Mouse (Mus musculus): ENCODE results near the gene Ntm. TPM values are rescaled to one million over a fixed set of nuclear protein-coding genes. Genes with fewer than 3 reads are reported as not detected.

Ntm gene
- total RNA-seq, 4 experiments from 2014 or later: 239 to 270 (median 257) TPM

DNA sequence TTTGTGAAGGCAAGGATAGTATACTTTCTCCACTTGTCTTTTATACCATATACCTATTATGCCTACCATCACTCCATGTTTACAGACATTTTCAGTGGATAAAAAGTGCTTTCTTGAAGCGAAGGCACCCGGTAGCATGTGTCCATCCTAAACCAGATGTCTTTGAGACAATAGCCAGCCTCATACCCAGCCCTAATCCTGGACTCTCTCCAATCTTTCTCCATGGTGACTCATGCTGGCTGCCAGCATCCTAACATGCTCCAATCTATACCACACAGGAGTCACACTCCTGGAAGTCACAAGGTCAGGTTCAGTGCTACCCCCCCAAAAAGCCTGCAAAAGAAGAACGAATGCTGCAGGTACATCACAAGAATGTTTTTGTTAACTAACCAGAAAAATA, 765.9 kb downstream of the Ntm start:
- no peak for DNase-seq (ENCODE audit: low spot score in 2 of 2)

DNA sequence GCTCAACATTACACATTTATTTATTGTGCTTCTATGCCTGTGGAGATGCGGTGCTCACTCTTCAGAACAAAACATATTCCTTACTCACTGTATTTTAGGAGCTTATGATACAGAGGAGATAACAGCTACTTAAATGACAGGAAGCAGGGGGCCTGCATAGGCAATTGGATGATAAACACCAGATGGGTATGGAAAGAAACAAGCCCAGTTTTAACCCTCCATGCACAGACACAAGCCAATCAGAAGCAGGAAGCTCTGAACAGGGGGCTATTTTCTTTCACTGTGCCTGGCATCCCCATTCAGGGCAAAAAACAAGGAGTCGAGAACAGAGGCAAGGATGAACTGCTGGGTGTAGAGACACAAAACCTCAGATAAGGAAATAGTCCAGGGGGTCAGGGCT, 768.7 kb downstream of the Ntm start:
- DNase-seq (ENCODE audit: low spot score in 2 of 2): no peak

DNA sequence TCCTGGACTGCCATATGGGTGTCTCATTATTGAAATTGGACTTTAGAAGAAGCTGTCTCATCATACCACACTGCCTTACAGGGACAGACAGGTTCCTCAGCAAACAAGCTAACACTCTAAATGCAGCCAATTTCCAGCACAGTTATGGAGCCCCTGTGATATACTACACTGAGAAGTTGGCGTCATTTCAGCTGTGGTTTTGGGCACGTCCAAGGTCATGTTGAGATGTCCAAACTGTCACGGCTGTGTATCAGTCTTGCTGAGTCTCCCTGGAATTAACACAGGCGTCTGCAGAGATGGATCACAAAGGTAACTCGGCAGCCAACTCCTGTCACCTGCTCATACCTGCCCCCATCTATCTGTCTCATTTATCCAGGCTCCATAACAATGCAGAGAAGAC, 779.9 kb downstream of the Ntm start:
- DNase-seq (ENCODE audit: low spot score in 2 of 2): no peak

DNA sequence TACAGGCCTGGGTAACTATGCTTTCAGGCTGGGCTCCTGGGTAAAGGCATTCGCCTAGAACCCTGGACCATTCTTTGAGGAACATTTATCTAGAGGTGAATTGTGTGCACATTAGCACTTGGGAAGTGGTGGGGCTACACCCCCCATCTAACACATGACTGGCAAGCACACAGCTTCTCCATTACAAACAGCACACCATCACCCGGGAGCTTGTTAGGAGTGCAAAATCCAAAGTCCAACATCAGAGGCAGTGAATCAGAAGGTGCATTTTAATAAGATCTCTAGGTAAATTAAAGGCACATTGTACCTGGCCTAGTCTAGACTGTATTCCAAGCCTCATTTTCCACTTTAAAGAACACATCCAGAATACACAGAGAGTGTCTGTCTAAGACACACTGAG, 781.3 kb downstream of the Ntm start:
- no peak for DNase-seq (ENCODE audit: low spot score in 2 of 2)

DNA sequence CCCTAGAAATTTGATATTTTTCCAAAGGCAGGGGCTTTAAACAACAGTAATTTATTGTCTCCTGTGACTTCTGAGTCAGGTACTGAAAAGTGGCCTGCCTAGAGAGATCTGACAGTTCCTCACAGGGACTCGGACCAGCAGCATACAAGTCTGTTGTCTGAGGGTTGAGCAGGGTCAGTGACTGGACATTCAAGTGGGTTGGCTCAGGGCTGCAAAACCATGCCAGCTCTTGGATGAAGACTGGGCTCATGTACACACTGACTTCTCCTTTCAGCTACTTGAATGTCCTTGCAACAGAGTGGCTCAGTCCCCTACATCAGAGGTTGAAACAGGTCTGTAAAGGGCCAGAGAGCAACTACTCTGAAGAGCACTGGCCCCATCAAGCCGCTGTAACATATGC, 797.2 kb downstream of the Ntm start:
- no peak for DNase-seq (ENCODE audit: low spot score in 2 of 2)

DNA sequence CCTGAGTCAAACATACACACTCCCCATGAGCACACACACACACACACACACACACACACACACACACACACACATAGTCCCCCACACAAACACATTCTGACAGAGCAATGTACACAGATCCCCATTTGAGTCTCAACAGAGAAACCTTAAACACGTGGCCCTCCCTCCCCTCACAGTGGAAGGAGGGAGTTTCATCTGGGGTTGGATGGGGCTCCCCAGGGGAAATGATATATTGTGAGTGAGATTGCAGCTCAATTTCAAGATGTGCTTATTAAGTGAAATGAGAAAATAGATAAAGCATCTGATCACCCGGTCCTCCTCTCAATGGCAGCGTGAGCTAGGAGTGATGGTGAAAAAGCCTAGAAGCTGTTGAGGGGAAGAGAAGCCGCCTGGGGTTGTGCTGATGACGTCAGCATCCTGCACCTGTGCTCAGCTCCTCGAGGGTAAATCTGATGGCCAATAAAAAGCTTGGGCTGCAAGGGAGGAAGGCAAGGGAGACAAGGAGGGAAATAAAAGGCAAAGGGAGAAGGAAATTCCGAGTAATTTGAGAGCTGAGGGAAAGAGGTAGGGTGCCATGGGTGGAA, 801.8 kb downstream of the Ntm start:
- no peak for DNase-seq (ENCODE audit: low spot score in 2 of 2)

DNA sequence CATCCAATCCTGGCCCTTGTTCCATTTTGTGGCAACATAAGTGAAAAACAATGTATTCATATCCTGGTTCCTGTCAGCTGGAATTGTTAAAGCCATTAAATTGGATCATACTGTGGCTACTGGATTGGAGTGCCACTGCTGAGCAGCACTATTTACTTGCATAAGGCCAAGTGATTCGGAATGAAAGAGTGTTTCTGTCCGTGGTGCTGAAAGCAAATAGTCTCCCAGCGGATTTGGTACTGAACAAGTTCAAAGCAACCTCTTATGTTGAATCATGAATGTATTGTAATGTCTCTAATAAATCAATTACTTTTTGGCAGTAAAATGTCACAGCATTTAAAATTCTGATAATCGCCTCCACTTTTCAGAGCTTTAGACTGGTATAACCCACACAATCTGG, 817.0 kb downstream of the Ntm start:
- DNase-seq (ENCODE audit: low spot score in 2 of 2): no peak

DNA sequence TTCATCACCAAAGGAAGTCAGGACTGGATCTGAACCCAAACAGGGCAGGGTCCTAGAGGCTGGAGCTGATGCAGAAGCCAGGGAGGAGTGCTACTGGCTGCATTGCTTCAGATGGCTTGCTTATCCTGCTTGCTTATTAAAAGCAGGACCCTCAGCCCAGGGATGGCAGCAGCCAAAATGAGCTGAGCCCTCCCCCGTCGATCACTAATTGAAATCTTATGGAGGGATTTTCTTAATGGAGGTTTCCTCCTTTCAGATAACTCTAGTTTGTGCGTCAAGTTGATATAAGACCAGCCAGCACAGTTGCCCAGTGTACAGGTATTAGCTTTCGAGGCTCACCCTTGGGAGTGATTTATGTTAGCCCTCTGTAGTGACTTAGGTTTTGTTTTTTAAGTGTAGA, 826.9 kb downstream of the Ntm start:
- no peak for DNase-seq (ENCODE audit: low spot score in 2 of 2)

DNA sequence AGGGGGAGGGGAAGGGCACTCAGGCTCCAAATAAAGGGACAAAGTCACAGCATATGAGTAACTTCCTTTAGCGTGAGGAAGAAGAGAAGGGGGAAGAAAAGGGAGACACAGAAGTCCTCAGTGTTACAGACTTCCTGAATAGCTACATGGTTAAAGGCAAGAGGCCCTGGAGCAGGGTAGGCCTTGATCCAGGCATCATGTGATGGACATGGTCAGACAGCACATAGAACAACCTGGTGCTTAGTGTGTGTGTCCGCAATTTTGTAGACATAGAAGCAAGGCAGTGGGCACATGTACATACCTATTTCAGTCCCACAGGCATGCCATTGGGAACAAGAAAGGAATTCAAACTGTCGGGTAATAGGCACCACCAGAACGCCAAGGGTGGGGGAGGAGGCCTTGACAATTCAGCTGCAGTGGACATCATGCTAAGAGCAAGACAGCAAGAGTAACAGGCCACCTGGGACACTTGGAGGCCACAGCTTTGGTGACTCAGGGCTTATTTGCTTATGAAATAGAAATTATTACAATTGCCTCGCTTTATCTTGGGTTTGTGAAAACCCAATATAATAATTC, 832.1 kb downstream of the Ntm start:
- DNase-seq (ENCODE audit: low spot score in 2 of 2): no peak

DNA sequence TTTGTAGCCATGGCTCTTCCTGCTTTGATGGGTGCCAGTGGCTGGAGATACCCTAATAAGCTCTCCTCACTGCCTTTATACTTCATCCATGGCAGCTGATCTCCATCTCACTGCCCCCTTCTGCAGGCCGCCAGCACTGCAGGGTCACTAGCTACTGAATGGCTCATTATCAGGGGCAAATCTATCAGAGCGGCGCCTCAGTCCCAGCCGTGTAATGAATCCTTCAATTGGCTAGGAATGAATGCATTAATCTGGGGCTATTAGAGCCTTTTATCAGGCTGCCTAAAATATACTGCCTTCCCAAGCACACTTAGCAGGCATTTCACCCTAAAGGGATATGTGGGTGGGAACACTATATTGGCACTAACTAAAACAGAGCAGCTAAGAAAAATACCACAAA, 832.6 kb downstream of the Ntm start:
- no peak for DNase-seq (ENCODE audit: low spot score in 2 of 2)

DNA sequence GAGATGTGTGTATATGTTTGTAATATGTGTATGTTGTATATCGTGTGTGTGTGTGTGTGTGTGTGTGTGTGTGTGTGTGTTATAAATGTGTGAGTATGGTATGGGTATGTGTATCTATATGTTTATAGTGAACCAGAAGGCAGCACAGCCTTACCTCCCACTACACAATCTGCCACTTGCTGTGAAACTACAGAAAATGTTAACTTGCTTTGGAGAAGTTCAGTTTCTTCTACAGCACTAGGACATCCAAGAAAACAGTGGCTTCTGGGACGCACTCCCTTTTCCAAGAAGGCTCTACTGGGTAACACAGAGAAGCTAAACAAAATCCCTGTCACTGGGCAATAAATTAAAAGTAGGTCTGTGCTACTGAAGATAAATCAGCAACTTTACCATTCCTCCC, 834.5 kb downstream of the Ntm start:
- no peak for DNase-seq (ENCODE audit: low spot score in 2 of 2)

DNA sequence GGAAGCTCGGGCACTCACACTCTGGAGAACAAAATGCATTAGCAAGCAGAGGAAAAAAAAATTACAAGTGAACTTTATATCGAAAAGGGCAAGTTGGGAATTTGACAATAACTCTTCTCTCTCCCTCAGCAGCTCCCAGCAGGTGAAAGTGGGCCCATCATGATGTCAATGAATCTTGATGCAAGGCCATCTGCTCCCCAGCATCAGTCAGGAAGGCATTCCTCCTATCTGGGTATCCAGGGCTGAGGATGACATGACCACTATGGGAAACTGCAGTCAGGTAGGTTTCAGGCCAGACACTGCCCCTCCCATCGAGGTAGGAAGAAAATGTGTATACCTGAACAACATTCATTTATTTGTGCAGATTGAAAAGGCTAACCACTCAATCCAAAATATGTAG, 838.5 kb downstream of the Ntm start:
- no peak for DNase-seq (ENCODE audit: low spot score in 2 of 2)

DNA sequence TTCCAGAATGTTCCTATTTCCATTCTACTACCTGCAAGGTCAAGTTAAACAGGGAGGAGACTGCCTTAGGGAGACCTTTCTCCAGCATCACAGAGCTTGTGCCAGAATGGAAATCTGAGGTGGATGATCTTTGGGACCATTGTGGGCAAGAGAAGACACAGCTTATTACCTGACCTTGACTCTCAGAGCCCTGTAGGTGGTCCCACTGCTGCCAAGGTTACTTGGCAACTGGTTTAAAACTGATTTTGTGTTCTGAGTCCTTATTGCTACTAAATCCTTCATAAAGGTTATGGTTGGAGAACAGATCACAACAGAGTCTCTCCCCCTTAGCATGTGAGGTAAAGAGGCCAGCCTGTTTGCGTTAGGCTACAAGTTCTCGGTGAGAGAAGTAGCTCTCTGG, 839.1 kb downstream of the Ntm start:
- no peak for DNase-seq (ENCODE audit: low spot score in 2 of 2)

DNA sequence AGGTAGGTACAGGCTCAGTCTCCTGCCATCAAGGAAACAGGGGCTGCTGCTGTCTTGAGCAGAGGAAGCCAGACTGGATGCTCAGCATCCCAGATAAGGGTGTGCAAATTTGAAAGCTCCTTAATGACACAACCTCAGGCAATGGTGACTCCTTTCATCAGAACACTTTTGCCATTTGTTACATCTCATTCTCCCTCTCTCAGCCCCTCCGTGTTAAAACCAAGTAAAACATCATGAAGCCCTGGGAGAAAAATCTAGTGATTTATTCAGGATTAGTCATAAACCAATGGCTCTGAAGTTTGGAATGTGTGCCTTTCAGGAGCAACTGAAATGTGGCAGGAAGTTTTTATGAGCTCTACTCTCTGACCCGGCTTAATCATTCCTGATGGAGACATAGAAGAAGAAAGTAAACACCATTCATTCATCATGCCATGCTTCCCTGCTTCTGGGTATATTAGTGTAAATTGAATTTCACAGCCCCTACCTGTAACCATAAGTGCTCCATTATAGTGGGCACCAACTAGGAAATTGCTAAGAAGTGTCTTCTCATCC, 845.3 kb downstream of the Ntm start:
- DNase-seq (ENCODE audit: low spot score in 2 of 2): no peak

DNA sequence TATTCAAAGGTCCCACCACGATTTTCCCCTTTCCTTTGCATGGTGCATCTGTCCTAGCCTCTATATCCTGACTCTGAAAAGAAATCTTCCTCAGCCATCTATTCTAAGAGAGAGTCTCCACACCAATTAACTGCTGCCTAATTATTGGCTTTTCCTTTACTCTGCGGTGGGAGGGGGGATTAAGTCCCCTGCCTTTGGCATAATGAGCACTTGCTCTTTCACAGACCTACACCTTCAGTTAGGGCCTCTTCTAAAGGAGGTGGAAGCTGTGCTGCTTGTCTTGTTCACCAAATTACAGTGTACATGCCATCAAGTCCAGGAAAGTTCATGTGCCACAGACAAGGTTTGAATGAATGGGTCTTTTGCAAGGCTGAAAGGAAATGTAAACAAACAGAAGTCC, 847.6 kb downstream of the Ntm start:
- DNase-seq (ENCODE audit: low spot score in 2 of 2): no peak

DNA sequence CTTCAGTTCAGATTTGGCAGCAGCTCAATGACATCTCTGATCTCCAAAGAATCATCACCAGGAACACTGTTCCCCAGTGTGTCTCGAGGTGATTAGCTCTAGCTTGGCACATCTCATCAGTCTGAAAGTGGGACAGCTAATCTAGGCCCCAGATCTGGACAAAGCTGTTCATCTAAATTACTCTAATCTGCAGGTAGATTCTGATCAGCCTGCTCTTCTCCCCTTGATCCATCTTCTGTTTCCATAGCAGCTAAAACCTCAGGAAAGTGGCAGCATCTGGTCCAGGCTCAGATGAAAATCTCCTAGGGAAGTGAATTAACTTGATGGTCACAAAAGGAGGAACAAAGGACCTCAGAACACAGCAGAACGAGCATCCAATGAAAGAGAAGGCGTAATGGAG, 856.2 kb downstream of the Ntm start:
- no peak for DNase-seq (ENCODE audit: low spot score in 2 of 2)

DNA sequence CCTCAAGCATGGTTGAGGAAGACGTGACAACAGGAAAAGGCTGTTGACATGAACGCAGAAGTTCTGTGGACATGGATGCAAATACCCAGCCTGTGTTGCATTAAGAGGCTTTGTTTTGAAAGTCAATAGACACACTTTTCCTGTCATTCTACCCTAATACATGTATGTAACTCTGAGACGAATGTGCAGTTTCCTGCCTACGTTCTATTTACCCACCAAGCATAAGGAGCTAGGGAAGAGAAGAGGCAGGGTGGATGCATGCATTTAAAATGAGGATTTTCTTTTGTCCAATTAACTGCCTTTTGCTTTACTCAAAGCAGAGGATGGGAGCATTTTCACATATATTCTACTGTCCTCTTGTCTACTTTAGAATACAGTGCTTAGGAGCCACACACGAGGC, 858.5 kb downstream of the Ntm start:
- no peak for DNase-seq (ENCODE audit: low spot score in 2 of 2)

DNA sequence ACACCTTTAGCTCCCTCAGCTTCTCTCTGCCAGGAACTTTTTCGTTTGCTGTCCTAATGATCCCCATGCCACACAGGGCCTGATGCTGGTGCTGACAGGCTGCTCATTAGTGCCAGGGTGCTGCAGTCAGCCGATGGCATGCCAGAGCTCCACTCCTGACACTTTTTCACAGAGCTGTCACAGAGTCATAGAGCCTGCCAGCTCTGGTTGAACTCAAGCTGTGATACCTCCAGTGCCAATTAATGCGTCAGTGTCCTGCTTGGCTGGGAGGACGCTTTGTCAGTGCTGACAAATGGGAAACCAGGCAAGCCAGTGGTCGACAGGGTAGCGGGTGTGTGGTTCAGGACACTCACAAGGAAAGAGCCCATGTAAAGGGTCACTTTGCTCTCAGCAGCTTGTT, 858.9 kb downstream of the Ntm start:
- DNase-seq (ENCODE audit: low spot score in 2 of 2): no peak

DNA sequence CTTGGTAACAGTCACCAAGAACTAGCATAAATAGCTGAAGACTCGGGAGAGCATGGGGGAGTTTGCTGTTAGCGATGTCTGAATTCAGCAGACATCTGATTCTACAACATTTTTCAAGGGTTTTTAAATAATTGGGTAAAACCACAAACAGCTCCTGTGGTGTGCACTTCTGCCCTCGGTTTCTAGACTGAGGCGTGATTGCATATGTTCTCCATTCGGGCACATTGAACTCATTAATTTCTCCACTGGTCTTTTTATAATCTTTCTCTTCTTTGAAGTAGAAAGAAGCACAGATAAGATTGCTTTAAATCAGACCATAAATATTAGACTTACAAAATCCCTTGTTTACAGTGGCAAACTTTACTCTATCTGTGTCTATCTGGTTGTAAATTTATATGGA, 862.3 kb downstream of the Ntm start:
- DNase-seq (ENCODE audit: low spot score in 2 of 2): no peak

DNA sequence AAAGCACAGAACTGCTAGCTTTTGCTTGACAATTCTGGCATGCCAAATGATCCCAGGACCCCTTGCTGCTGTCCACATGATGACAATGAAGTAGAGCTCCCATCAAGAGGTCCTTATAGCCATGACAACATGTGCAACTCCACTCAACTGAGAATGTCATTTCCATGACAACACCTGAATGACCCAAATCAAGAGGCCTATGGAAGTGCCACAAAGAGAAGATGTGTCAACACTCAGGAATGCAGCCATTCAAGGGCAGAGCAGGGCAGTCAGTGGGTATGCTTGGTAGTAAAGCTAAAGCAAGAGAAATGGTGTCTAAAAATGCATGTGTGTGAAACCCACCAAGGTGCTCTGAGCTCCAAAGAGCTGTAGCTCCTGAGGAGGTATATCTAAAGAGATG, 870.5 kb downstream of the Ntm start:
- no peak for DNase-seq (ENCODE audit: low spot score in 2 of 2)

DNA sequence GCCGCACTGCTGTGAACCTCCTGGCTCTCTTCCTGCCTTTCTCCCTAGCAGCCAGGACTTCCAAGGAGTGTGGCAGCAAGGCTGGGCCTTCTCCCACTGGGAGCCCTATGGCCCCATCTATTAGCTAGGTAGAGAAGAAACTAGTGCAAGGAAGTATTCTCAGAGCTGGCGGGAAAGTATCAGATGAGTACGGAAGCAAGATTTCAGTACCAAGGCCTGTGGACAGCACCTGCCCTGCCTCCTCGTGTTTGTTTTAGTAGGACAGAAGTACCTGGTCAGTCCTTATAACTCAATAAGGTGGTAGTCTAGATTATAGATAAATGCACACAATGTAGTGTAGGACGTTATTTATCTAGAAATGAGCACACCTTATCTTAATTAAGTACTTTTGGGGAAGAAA, 874.3 kb downstream of the Ntm start:
- DNase-seq (ENCODE audit: low spot score in 2 of 2): no peak

DNA sequence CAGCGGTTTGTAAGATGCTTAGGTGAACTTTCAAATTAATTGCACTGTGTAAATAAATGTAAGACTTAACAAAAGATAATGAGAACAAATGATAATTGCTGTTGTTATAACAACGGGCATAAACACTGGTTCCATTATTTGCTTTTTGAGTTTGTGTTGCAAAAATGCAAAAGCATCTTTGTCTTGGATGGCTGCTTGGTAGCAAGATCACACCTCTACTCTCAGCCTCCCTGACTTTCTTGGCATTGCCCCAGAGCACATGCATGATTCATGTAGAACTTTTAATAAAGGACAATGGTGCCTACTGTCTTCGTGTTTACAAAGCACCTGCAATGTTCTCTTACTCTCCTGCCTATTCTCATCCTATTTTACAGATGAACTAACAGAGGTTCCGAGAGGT, 875.3 kb downstream of the Ntm start:
- DNase-seq (ENCODE audit: low spot score in 2 of 2): no peak

DNA sequence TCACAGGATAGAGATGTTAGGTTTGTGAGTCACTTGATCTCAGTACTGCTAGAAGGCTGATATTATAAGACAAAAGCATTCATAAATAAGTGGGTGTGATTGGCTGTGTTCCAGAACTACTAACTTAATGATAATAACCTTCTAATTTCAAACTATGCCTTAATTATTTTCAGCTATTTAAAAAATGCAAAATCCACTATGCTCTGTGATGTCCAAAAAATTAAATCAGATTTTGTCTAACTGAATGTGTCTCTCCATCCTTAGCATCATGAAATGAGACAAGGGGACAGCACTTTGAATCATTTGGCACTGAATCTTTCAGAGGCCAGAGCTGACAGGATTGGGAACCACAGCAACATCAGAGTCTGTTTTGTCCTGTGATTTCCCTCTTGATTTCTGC, 875.8 kb downstream of the Ntm start:
- no peak for DNase-seq (ENCODE audit: low spot score in 2 of 2)

Measured in left cerebral cortex, adult 8-10 months (tissue).